Mouse (Mus musculus) ES-E14 (cell line): Measurements from ENCODE around the gene Zfp410. TPM values are rescaled to one million over a fixed set of nuclear protein-coding genes. Genes with fewer than 3 reads are reported as not detected.

Experiments
- DNase-seq: peaks from one replicate; pipeline ENCODE4 v3.0.0-alpha.2; 2013; ENCODE audit warnings: low read depth, low spot score
- H3K27ac ChIP-seq: 2 replicates; pipeline ENCODE4 v1.5.1; 2012; ENCODE audit warnings: low read depth, mild to moderate bottlenecking, low read length, moderate library complexity, mixed read lengths; ENCODE audit not compliant: poor library complexity, insufficient read depth, severe bottlenecking
- H3K36me3 ChIP-seq: 2 replicates; pipeline ENCODE4 v1.6.1; 2012; ENCODE audit warnings: mild to moderate bottlenecking, low read length, moderate library complexity, mixed read lengths; ENCODE audit not compliant: control insufficient read depth, poor library complexity, insufficient read depth, severe bottlenecking
- H3K4me1 ChIP-seq, 2 experiments: fragments of 150-350 bp in 1 of 2; sonication (generic) in 1 of 2; 2 replicates each; pipeline ENCODE4 v1.6.1; 2012; ENCODE audit warnings: low read length in 2 of 2, mild to moderate bottlenecking in 1 of 2, mixed read lengths in 1 of 2; ENCODE audit not compliant: control insufficient read depth in 2 of 2, insufficient read depth in 2 of 2, poor library complexity in 1 of 2
- H3K4me3 ChIP-seq, 2 experiments: fragments of 150-350 bp in 1 of 2; sonication (generic) in 1 of 2; 2 replicates each; pipeline ENCODE4 v1.5.1; 2012; ENCODE audit warnings: low read length in 2 of 2, low read depth in 1 of 2, mild to moderate bottlenecking in 1 of 2, mixed read lengths in 1 of 2; ENCODE audit not compliant: insufficient read depth in 1 of 2, poor library complexity in 1 of 2, severe bottlenecking in 1 of 2
- H3K9ac ChIP-seq: 2 replicates; pipeline ENCODE4 v1.6.1; 2012; ENCODE audit warnings: low read depth, mild to moderate bottlenecking, low read length, mixed read lengths; ENCODE audit not compliant: poor library complexity, insufficient read depth, severe bottlenecking
- H3K9me3 ChIP-seq: fragments of 150-350 bp; sonication (generic); 2 replicates; pipeline ENCODE4 v1.6.1; 2012; ENCODE audit warnings: low read depth, mild to moderate bottlenecking, low read length; ENCODE audit not compliant: control insufficient read depth, insufficient read depth
- CHD2 ChIP-seq: IDR thresholded peaks from 2 replicates; pipeline ENCODE4 v1.6.1; 2014; ENCODE audit warnings: mild to moderate bottlenecking, low read depth, low read length, inconsistent platforms
- HCFC1 ChIP-seq: IDR thresholded peaks from 2 replicates; pipeline ENCODE4 v1.6.1; 2012; ENCODE audit warnings: low read length, inconsistent platforms, borderline replicate concordance; ENCODE audit not compliant: insufficient read depth
- MAFK ChIP-seq: IDR thresholded peaks from 2 replicates; pipeline ENCODE4 v1.6.1; 2014; ENCODE audit warnings: mild to moderate bottlenecking, low read depth, low read length, inconsistent platforms; ENCODE audit not compliant: insufficient read depth
- ZC3H11A ChIP-seq: IDR thresholded peaks from 2 replicates; pipeline ENCODE4 v1.6.1; 2012; ENCODE audit warnings: low read depth, mild to moderate bottlenecking, inconsistent platforms, low read length, borderline replicate concordance
- ZNF384 ChIP-seq: IDR thresholded peaks from 2 replicates; pipeline ENCODE4 v1.6.1; 2012; ENCODE audit warnings: low read depth, low read length, inconsistent platforms
- in situ Hi-C, 2 experiments: fragments of 600-800 bp; cut with MboI; formaldehyde crosslinking; loops; one replicate each; pipeline ENCODE4 v1.15.1; 2025; ENCODE audit warnings: low sequenced_read_pairs in 2 of 2, inconsistent platforms in 1 of 2; ENCODE audit not compliant: unreplicated experiment in 2 of 2
- total RNA-seq: library from RNA; depleted of rRNA; stranded (reverse); fragments of 300-350 nt; gene quantifications from 2 replicates; pipeline ENCODE4 v1.2.3, GENCODE M21; 2012; rRNA removed

Gene Zfp410
- 36.5 and 39.6 TPM in 2 replicates for total RNA-seq

- Histone ChIP-seq H3K36me3 (no peaks in the 10 kb centered on the region), H3K9ac (peak within 1 kb of the TSS; percentile 82), H3K27ac (peak within 1 kb of the TSS; percentile 19; the same call in 1 of the 2 replicates), H3K9me3 (no peaks in the 10 kb centered on the region), H3K4me1 (peaks cover 0 to 4% of the 10 kb centered on the region in 2 experiments; a peak in 1 of 4 replicates), H3K4me3 (peak within 1 kb of the TSS; percentile 69 to 99)
- peak; percentile 90 for DNase-seq
- in situ Hi-C loops, result no loop called here
- TF ChIP-seq CHD2 (no peak), ZC3H11A (no peak), HCFC1 (0 out of 2 replicates have a peak, but pooled peaks have one; percentile 29), MAFK (no peak)
Measured at GRCm38 (mm10) chr12:84316721-84317621, at the start of gene Zfp410. Zfp410 (plus strand) TSS chr12:84316852.

GRCm38 (mm10) chr12:84267264-84267663 lies 49.4 kb upstream of the Zfp410 start:
- Histone ChIP-seq H3K4me1 (no peaks in the 10 kb centered on the region), H3K36me3 (no peaks in the 10 kb centered on the region), H3K4me3 (no peak overlapping the region), H3K9me3 (no peaks in the 10 kb centered on the region), H3K27ac (no peak overlapping the region), H3K9ac (no peak overlapping the region)
- in situ Hi-C loops, result no loop called here
- TF ChIP-seq CHD2, result no peak
- no peak for TF ChIP-seq ZNF384
- no peak for TF ChIP-seq ZC3H11A
- no peak for TF ChIP-seq MAFK
- no peak for TF ChIP-seq HCFC1
- no peak for DNase-seq

GRCm38 (mm10) chr12:84273366-84273765 lies 43.3 kb upstream of the Zfp410 start:
- H3K36me3 ChIP-seq, result no peaks in the 10 kb centered on the region
- in situ Hi-C loops, result no loop called here

GRCm38 (mm10) chr12:84275288-84275687 lies 41.4 kb upstream of the Zfp410 start:
- TF ChIP-seq ZNF384, result no peak
- TF ChIP-seq MAFK, result no peak
- no peak for TF ChIP-seq CHD2
- no peak for TF ChIP-seq HCFC1
- TF ChIP-seq ZC3H11A, result no peak
- Histone ChIP-seq H3K36me3 (no peaks in the 10 kb centered on the region), H3K4me3 (no peak overlapping the region), H3K9ac (no peak overlapping the region), H3K4me1 (peaks cover 0 to 2% of the 10 kb centered on the region in 2 experiments; a peak in 1 of 4 replicates), H3K27ac (no peak overlapping the region), H3K9me3 (no peaks in the 10 kb centered on the region)
- no peak for DNase-seq
- in situ Hi-C loops, result no loop called here

More at GRCm38 (mm10) chr12:84273366-84273765, 43.3 kb upstream of the Zfp410 start:
- no peak for TF ChIP-seq MAFK
- no peak for TF ChIP-seq CHD2
- TF ChIP-seq ZC3H11A, result no peak
- TF ChIP-seq ZNF384, result no peak
- Histone ChIP-seq H3K9ac (no peak overlapping the region), H3K4me3 (no peak overlapping the region), H3K27ac (no peak overlapping the region), H3K9me3 (no peaks in the 10 kb centered on the region), H3K4me1 (peaks cover 0 to 2% of the 10 kb centered on the region in 2 experiments; a peak in 1 of 4 replicates)
- DNase-seq, result no peak
